Comparison of ENCODE assay signal across 9 mouse cellular contexts in the genomic region with DNA sequence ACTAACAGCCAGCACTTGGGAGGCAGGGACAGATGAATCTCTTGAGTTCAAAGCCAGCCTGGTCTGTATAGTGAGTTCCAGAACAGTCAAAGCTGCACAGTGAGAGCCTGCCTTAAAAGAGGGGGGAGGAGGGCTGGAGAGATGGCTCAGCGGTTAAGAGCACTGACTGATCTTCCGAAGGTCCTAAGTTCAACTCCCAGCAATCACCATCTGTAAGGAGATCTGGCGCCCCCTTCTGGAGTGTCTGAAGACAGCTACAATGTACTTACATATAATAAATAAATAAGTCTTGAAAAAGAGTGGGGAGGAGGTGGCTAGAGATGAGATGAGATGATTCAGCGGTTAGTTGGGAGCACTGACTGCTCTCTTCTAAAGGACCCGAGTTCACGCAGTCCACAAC. TPM values are rescaled to one million over a fixed set of nuclear protein-coding genes. Genes with fewer than 3 reads are reported as not detected.
DNase-seq lines count a peak whose midpoint lies in the region; ATAC-seq lines count a peak whose summit lies in the region.
"Had no signal": no experiment of that assay in that cellular context is flagged by ENCODE, and none has a peak within 500 bp of the region (broad histone marks: within the 10 kb centered on the region; RNA-seq: fewer than 3 reads in every experiment).

No protein-coding gene starts in this region.

- no peaks in the 10 kb centered on the region for H3K9me3 ChIP-seq in kidney, embryonic 15.5 days (replicated peaks)

- H3K4me2 ChIP-seq in kidney, embryonic 15.5 days = no peak overlapping the region

- H3K9ac ChIP-seq in kidney, embryonic 15.5 days = no peak overlapping the region

- no peaks in the 10 kb centered on the region for H3K27me3 ChIP-seq in kidney, embryonic 15.5 days

- peaks cover 10% of the 10 kb centered on the region for H3K4me1 ChIP-seq in kidney, embryonic 15.5 days

- peaks cover 75% of the 10 kb centered on the region for H3K36me3 ChIP-seq in kidney, embryonic 15.5 days

- 81% methylated on average over 6 of the region's 6 CpGs for WGBS in kidney, embryonic 15.5 days

- H3K4me3 ChIP-seq in kidney, embryonic 15.5 days (replicated peaks) = no peak overlapping the region

- DNase-seq in kidney, postnatal 10 days = peak; percentile 33
- DNase-seq in 3T3-L1 (ENCODE audit: low read depth, low spot score) = peak; percentile 64
- peak; percentile 51 for DNase-seq in A20 (ENCODE audit: low read depth, low spot score)
- DNase-seq in induced T-regulatory cell, adult 2 months (ENCODE audit: low read depth) = peak; percentile 52
- DNase-seq in layer of hippocampus, adult 11-12 months (ENCODE audit: low spot score) = no peak
- no peak for DNase-seq in layer of hippocampus, postnatal 25 days (ENCODE audit: extremely low spot score in 1 of 2, low spot score in 1 of 2)
- DNase-seq in c-Kit-positive CD71-positive TER-119-positive erythroid progenitor cells, embryonic 14.5 days (ENCODE audit: low spot score) = no peak

- no peak for ATAC-seq in kidney, embryonic 15.5 days (replicated peaks; ENCODE audit: low FRiP score)

- no peak overlapping the region for H3K27ac ChIP-seq in kidney, embryonic 15.5 days
- H3K27ac ChIP-seq: macrophage had no signal

RNA-seq across cellular contexts. Expression of a gene that starts 15.0 kb away (rescaled TPM):
- polyA plus RNA-seq in kidney, embryonic 15.5 days (2015; fragmentation: Nextera tagmentation; extraction: Ambion mirVana) = 144 and 158 TPM in 2 replicates
- total RNA-seq in layer of hippocampus, postnatal 25 days (2021) = 1 to 10 TPM; 2.9 to 3.4 TPM

RNA-seq across cellular contexts. Expression of a gene that starts 35.2 kb away (rescaled TPM):
- polyA plus RNA-seq in kidney, embryonic 15.5 days (2015; fragmentation: Nextera tagmentation; extraction: Ambion mirVana) = 17.1 and 19.5 TPM in 2 replicates
- total RNA-seq in layer of hippocampus, postnatal 25 days (2021) = 1 to 10 TPM; 6.2 to 9.2 TPM

Comparison
In these comparisons a context has a peak if more than half of its experiments do, and no peak if none do; other contexts are left out.
1. DNase-seq: peak in kidney, postnatal 10 days (single experiment), 3T3-L1 (single experiment), A20 (single experiment) and induced T-regulatory cell, adult 2 months (single experiment); none in layer of hippocampus, adult 11-12 months (single experiment), layer of hippocampus, postnatal 25 days (0 of 2) and c-Kit-positive CD71-positive TER-119-positive erythroid progenitor cells, embryonic 14.5 days (single experiment).